Mouse (Mus musculus) heart, postnatal 10 days (tissue): ENCODE results near the gene Rnft1. TPM values are rescaled to one million over a fixed set of nuclear protein-coding genes. Genes with fewer than 3 reads are reported as not detected.
"Not testable (repeated sequence)": the region's sequence is repeated elsewhere in the genome, so short reads cannot be mapped to it uniquely, and the experiment has no call there.

Source experiments
- DNase-seq, 2 experiments: peaks; one replicate each; pipeline ENCODE4 v3.0.0; 2021
- intact Hi-C: fragments of 180-260 bp; cut with DNase I; formaldehyde crosslinking; loops from one replicate; pipeline ENCODE4 v1.15.1; 2025
- total RNA-seq, 2 experiments: library from RNA; stranded (reverse); gene quantifications; 2 replicates each; pipeline ENCODE4 v1.2.3; 2021

The Rnft1 gene
- total RNA-seq, 2 experiments from 2014 or later: 27.2 to 33.0 TPM

DNA sequence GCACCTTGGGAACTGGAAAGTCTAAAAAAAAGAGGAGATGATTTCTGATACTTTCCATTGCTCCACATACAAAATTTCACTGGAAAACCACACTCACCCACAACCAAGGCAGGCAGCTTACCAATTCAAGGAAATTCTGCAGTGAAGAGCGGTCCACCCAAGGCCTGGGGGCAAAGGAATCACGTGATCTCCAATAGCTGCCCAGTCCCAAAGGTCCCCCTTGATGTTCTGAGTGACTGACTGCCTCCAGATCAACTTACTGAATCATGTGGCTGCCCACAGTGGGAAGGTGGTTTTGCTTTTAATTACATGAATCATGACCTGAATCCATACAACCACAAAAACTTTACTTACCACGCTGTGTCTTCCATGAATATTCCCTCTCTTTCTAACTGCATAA, 32.8 kb downstream of the Rnft1 start:
- intact Hi-C loops: no loop called here
- DNase-seq: no peak

DNA sequence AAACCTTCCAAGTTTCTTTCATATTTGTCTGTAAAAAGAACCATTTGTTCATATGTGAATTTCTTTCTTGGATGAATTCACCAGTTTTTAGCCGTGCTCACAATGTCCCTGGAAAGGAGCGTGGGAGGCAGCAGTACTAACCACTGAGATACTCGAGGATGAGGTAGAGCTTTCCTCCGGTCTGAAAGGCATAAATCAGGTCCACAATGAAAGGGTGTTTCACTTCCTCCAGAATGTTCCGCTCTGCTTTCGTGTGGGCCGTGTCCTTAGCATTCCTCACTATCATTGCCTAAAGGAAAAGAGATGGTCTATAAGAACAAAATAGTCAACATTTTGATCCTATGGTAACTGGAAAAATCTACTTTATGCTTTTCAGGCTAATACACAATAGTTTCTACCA, 35.3 kb downstream of the Rnft1 start:
- no peak for DNase-seq
- intact Hi-C loops: no loop called here

GRCm38 (mm10) chr11:86527528-86527927, 43.1 kb downstream of the Rnft1 start:
- intact Hi-C loops: no loop called here

GRCm38 (mm10) chr11:86532834-86533233, 48.4 kb downstream of the Rnft1 start:
- intact Hi-C loops: no loop called here
- peak; percentile 38 to 54 for DNase-seq

More at GRCm38 (mm10) chr11:86527528-86527927, 43.1 kb downstream of the Rnft1 start:
- no peak for DNase-seq

GRCm38 (mm10) chr11:86533302-86533701, 48.8 kb downstream of the Rnft1 start:
- intact Hi-C loops: not testable (repeated sequence)

GRCm38 (mm10) chr11:86534201-86534910, 49.9 kb downstream of the Rnft1 start:
- no peak for DNase-seq
- intact Hi-C loops: no loop called here

More at GRCm38 (mm10) chr11:86533302-86533701, 48.8 kb downstream of the Rnft1 start:
- DNase-seq: not testable (repeated sequence)

GRCm38 (mm10) chr11:86538786-86539185, 54.3 kb downstream of the Rnft1 start:
- intact Hi-C loops: no loop called here
- no peak for DNase-seq

- intact Hi-C loops: no loop called here
- no peak for DNase-seq
These were observed 55.4 kb downstream of the Rnft1 start for GRCm38 (mm10) chr11:86539716-86540475.

DNA sequence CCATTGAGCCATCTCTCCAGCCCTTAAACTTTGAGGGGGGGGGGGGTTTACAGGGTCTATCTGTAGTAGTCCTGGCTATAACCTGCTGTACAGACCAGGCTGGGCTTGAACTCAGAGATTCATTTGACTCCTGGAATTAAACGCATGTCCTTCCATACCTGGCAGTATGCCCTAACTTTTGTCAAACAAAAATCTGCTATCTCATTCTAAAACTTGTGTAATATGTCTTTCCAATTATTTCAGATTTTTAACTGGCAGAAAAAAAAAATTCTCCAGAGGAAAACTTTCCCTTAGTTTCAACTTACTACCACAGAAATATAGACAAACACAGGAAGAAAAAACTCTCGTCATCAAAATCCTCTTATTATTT, 56.0 kb downstream of the Rnft1 start:
- intact Hi-C loops: no loop called here
- DNase-seq: no peak

GRCm38 (mm10) chr11:86542851-86543250, 58.4 kb downstream of the Rnft1 start:
- DNase-seq: no peak
- intact Hi-C loops: no loop called here

- peak in 1 of 2 experiments; percentile 38 for DNase-seq
- intact Hi-C loops: no loop called here
These were observed 59.6 kb downstream of the Rnft1 start for GRCm38 (mm10) chr11:86543960-86544638.

DNA sequence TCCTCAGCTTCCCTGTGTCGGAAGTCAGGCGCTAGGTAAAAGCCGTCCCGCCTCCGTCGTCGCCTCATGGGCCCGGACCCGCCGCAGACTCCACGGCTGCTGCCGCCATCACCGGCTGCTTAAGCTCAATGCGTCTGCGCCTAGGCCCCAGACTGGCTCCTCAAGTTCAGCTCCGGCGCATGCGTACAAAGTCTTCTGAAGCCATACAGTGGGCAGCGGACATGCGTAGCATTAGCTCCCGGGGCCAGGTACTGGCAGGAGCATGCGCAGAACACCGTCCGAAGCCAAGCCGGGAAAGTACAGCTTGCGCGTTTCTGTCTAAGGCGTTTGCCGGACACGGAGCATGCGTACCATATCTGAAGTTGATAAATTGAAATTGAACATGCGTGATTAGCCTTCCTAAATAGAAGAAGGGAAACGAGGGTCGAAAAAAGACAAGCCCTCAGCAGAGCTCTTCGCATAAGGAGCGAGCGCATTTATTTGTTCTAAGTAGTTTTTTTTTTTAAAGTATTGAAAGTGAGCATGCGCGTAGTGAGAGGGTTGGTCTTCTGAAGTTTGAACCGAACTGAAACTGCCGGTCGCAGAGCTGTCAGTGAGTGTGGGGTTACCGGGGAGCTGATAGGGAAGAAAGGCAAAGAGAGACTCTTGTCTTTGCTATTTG, 60.3 kb downstream of the Rnft1 start, which contains the start of the genes Rps6kb1 and Tubd1:
TSS of gene Rps6kb1 (minus strand) at position 167 of the 661 bp plus-strand sequence.
TSS of gene Tubd1 (plus strand) at position 353 of the 661 bp plus-strand sequence.
- intact Hi-C loops: no loop called here
- DNase-seq: peak; percentile 100

DNA sequence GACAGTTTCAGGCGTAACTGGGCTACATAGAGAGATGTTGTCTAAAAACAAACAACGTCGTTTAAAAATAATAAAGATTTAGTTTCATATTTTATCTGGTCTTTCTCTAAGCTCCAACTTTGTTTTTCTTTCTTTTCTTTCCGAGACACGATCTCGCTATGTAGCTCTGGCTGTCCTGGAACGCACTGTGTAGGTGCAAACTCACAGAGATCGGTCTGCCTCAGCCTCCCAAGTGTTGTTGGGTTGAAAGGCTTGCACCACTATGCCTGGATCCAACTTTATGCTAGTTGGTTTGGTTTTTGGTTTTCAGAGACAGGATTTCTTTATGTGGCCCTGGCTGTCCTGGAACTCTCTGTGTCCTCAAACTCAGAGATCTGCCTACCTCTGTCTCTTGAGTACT, 61.1 kb downstream of the Rnft1 start:
- no peak for DNase-seq
- intact Hi-C loops: no loop called here

DNA sequence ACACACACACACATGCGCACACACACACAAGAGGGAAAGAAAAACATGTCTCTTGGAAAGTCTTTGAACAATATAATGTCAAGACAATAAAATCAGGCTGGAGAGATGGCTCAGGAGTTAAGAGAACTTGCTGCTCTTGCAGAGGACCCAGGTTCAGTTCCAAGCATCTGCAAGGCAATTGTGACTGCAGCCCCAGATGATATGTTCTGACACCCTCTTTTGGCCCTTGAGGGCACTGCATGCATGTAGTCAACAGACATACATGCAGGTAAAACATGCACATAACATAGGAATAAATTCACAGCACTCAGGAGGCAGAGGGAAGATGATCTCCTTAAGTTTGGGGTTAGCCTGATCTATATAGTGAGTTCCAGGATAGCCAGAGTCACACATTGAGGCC, 63.0 kb downstream of the Rnft1 start:
- no peak for DNase-seq
- intact Hi-C loops: no loop called here

Other genes with a start within 250 kb of the Rnft1 start
- gene Ints2, start 227.1 kb upstream of the Rnft1 start, total RNA-seq: 10 to 100 TPM; 10.5 to 11.0 TPM
- 10 to 100 TPM; 46.0 to 52.9 TPM for gene Med13, start 127.1 kb upstream of the Rnft1 start, total RNA-seq
- gene Rps6kb1, start 60.1 kb downstream of the Rnft1 start, total RNA-seq: 10 to 100 TPM; 26.0 to 29.2 TPM
- gene Tubd1, start 60.3 kb downstream of the Rnft1 start, total RNA-seq: 1 to 10 TPM; 5.5 to 6.2 TPM
- gene Vmp1, start 199.2 kb downstream of the Rnft1 start, total RNA-seq: 10 to 100 TPM; 49.8 to 53.1 TPM
- gene Ptrh2, start 199.3 kb downstream of the Rnft1 start, total RNA-seq: 1 to 10 TPM; 8.7 to 9.3 TPM